Mouse (Mus musculus): Measurements from ENCODE around the gene Phf7. TPM values are rescaled to one million over a fixed set of nuclear protein-coding genes. Genes with fewer than 3 reads are reported as not detected.

Phf7 gene
- polyA plus RNA-seq, 1 experiment from 2014 or later = 12.4 TPM

- no peak overlapping the region for H3K9ac ChIP-seq
- H3K4me3 ChIP-seq = no peak overlapping the region
- no peak for ATAC-seq (ENCODE audit: low FRiP score)
- 90% methylated on average over 3 of the region's 3 CpGs for WGBS
- H3K9me3 ChIP-seq (replicated peaks) = no peaks in the 10 kb centered on the region
- no peak overlapping the region for H3K4me2 ChIP-seq (replicated peaks)
- no peak overlapping the region for H3K27ac ChIP-seq
- no peaks in the 10 kb centered on the region for H3K4me1 ChIP-seq
- H3K27me3 ChIP-seq = no peaks in the 10 kb centered on the region
- peaks cover 96% of the 10 kb centered on the region for H3K36me3 ChIP-seq
Observed at GRCm38 (mm10) chr14:31189348-31189747, 61.8 kb downstream of the Phf7 start.

GRCm38 (mm10) chr14:31188771-31189181 is 62.3 kb downstream of the Phf7 start:
- Histone ChIP-seq H3K4me2 (replicated peaks) (no peak overlapping the region), H3K4me1 (no peaks in the 10 kb centered on the region), H3K4me3 (no peak overlapping the region), H3K9ac (no peak overlapping the region), H3K27ac (no peak overlapping the region), H3K9me3 (replicated peaks) (no peaks in the 10 kb centered on the region), H3K27me3 (no peaks in the 10 kb centered on the region), H3K36me3 (peaks cover 98% of the 10 kb centered on the region)
- ATAC-seq (ENCODE audit: low FRiP score) = no peak
- 68% methylated on average over 6 of the region's 6 CpGs for WGBS

Other genes starting within 250 kb of the Phf7 start
- gene Glt8d1, start 249.9 kb downstream of the Phf7 start, polyA plus RNA-seq (2016; fragmentation: Nextera tagmentation; extraction: Ambion mirVana) = 73.0 and 76.5 TPM in 2 replicates
- 301 and 319 TPM in 2 replicates for gene Spcs1, start 249.6 kb downstream of the Phf7 start, polyA plus RNA-seq (2016; fragmentation: Nextera tagmentation; extraction: Ambion mirVana)
- 191 and 194 TPM in 2 replicates for gene Pbrm1, start 232.2 kb downstream of the Phf7 start, polyA plus RNA-seq (2016; fragmentation: Nextera tagmentation; extraction: Ambion mirVana)
- 75.6 and 82.5 TPM in 2 replicates for gene Gnl3, start 232.2 kb downstream of the Phf7 start, polyA plus RNA-seq (2016; fragmentation: Nextera tagmentation; extraction: Ambion mirVana)
- 54.3 and 63.9 TPM in 2 replicates for gene Smim4, start 122.4 kb downstream of the Phf7 start, polyA plus RNA-seq (2016; fragmentation: Nextera tagmentation; extraction: Ambion mirVana)
- gene Nt5dc2, start 120.3 kb downstream of the Phf7 start, polyA plus RNA-seq (2016; fragmentation: Nextera tagmentation; extraction: Ambion mirVana) = 401 and 429 TPM in 2 replicates
- gene Stab1, start 82.7 kb downstream of the Phf7 start, polyA plus RNA-seq (2016; fragmentation: Nextera tagmentation; extraction: Ambion mirVana) = 29.7 and 33.9 TPM in 2 replicates
- 10.5 and 49.9 TPM in 2 replicates for gene Tnnc1, start 43.0 kb downstream of the Phf7 start, polyA plus RNA-seq (2016; fragmentation: Nextera tagmentation; extraction: Ambion mirVana)
- gene Nisch, start 34.4 kb downstream of the Phf7 start, polyA plus RNA-seq (2016; fragmentation: Nextera tagmentation; extraction: Ambion mirVana) = 464 and 474 TPM in 2 replicates
- gene Sema3g, start 33.5 kb downstream of the Phf7 start, polyA plus RNA-seq (2016; fragmentation: Nextera tagmentation; extraction: Ambion mirVana) = 0.79 and 1.2 TPM in 2 replicates
- gene Bap1, start 133 bp upstream of the Phf7 start, polyA plus RNA-seq (2016; fragmentation: Nextera tagmentation; extraction: Ambion mirVana) = 110 and 112 TPM in 2 replicates
- 6.4 and 6.5 TPM in 2 replicates for gene Dnah1, start 72.6 kb upstream of the Phf7 start, polyA plus RNA-seq (2016; fragmentation: Nextera tagmentation; extraction: Ambion mirVana)
- 53.1 and 61.7 TPM in 2 replicates for gene Capn7, start 85.3 kb upstream of the Phf7 start, polyA plus RNA-seq (2016; fragmentation: Nextera tagmentation; extraction: Ambion mirVana)
- gene Sh3bp5, start 184.8 kb upstream of the Phf7 start, polyA plus RNA-seq (2016; fragmentation: Nextera tagmentation; extraction: Ambion mirVana) = 54.9 and 68.0 TPM in 2 replicates
- gene Eaf1, start 243.1 kb upstream of the Phf7 start, polyA plus RNA-seq (2016; fragmentation: Nextera tagmentation; extraction: Ambion mirVana) = 19.3 and 19.8 TPM in 2 replicates
- 62.6 and 73.8 TPM in 2 replicates for gene Mettl6, start 243.7 kb upstream of the Phf7 start, polyA plus RNA-seq (2016; fragmentation: Nextera tagmentation; extraction: Ambion mirVana)

All from hindbrain, embryonic 12.5 days (tissue).